Mouse (Mus musculus) mouse trophoblast stem cell (cell line): ENCODE data around the gene Selenot.

Experiments used
- in situ Hi-C, 2 experiments: fragments of 300-500 bp; cut with MseI, MboI; formaldehyde crosslinking; loops; 2 replicates in 1 of 2; 3 replicates in 1 of 2; pipeline ENCODE4 v1.15.1; 2025

Gene Selenot

DNA sequence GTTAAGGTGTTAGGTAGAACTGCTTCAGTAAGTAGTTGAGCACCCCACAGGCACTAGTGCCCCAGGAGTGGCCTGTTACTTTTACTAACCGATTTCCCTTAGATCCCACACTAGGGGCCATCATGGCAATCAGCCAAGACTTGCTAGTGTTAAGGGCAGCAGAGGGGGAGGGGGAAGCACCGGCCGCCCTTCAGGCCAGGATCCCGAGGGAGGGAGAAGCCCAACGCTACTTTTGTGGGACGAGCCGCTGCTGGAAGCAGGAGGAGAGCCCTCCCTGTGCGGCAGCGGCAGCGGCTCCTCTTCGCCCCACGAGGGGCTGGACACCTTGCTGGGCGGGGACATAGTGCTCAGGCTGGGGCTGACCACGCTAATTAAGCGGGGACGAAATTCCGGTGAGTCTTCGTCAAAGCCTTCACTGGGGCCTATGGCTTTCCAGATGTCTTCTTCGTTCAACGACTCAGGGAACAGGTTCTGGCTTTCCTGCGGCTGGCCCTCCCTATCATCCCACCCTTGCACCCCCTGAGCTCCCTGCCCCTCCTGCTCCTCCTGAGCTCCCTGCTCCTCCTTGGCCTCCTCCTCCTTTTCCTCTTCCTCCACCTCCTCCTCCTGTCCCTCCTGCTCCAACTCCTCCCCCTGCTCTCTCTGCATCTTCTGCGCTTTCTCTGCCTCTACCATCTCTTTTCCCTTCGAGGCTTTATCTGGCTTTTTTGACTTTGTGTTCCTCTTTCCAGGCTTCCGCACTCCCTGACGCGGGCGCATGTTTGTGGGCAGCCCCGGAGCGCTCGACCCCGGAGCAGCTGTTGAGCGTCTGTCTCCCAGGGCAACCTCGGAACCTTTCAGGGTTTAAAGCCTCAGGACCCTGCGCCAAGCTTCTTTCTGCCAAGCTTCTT lies 60.2 kb downstream of the Selenot start, which contains the start of gene Erich6:
TSS of gene Erich6 (minus strand) at position 802 of the 890 bp plus-strand sequence.
- in situ Hi-C loops = no loop called here
